Mouse (Mus musculus): Measurements from ENCODE around the gene Tssk6. TPM values are rescaled to one million over a fixed set of nuclear protein-coding genes. Genes with fewer than 3 reads are reported as not detected.
A peak's percentile ranks its signal among the peaks of the same experiment; 100 is the strongest.

The Tssk6 gene
- polyA plus RNA-seq, 1 experiment from 2014 or later = 2.3 TPM

DNA sequence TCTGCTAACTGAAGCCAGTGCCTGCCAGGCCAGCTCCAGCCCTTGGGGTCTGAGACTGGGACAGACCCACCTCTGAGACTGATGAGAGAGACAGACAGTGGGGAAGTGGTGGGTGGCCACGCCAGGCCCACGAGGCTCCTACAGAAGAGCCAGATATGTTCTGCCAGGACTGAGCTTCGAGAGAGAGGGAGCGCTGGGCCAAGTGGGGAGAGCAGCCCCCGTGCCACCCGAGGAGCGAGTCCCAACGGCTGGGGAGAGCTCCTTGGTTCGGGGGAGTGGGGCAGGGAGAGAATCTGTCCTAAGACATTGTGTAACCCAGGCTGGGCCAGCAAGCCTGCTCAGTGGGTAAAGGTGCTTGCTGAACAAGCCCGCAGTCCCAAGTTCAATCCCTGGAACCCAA, 25.0 kb upstream of the Tssk6 start:
- WGBS = 69% methylated on average over 10 of the region's 10 CpGs
- Histone ChIP-seq H3K9me3 (ENCODE audit: low read length) (no peaks in the 10 kb centered on the region), H3K27ac (ENCODE audit: low read length) (no peak overlapping the region), H3K4me1 (ENCODE audit: insufficient read depth, low read depth, low read length) (peaks cover 6% of the 10 kb centered on the region; the same call in 1 of the 2 replicates), H3K36me3 (ENCODE audit: insufficient read depth, low read length) (no peaks in the 10 kb centered on the region), H3K27me3 (replicated peaks; ENCODE audit: insufficient read depth, low read length) (peaks cover 24% of the 10 kb centered on the region), H3K4me3 (ENCODE audit: low read depth, low read length) (no peak overlapping the region), H3K9ac (replicated peaks; ENCODE audit: low read depth) (no peak overlapping the region), H3K4me2 (replicated peaks; ENCODE audit: low read depth, low read length) (no peak overlapping the region)
- DNase-seq (ENCODE audit: low spot score) (no peak), ATAC-seq (no peak)
- no peak for TF ChIP-seq EP300 (IDR thresholded peaks at IDR 0.05)
- no peak for TF ChIP-seq CTCF (IDR thresholded peaks at IDR 0.05)

DNA sequence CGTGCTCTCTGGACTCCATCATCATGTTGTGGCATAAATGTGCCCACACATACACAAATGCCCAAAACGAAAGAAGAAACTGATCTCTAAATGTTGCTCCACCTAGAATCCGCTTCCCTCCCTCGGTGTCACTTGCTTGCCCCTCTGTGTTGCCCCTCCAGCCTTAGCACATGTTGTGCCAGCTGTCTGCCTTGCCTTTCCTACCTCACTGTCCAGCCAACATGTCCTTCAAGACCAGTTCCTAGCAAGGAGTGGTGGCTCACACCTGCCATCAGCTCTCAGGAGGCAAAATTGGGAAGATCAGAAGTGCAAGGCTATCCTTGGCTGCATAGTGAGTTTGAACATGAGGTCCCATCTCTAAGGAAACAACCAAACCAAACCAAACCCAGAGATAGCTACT, 24.6 kb upstream of the Tssk6 start:
- peaks cover 6% of the 10 kb centered on the region; the same call in 1 of the 2 replicates for H3K4me1 ChIP-seq (ENCODE audit: insufficient read depth, low read depth, low read length)
- H3K27ac ChIP-seq (ENCODE audit: low read length) = no peak overlapping the region
- H3K9ac ChIP-seq (replicated peaks; ENCODE audit: low read depth) = no peak overlapping the region
- WGBS = 87% methylated on average over 4 of the region's 4 CpGs
- H3K9me3 ChIP-seq (ENCODE audit: low read length) = no peaks in the 10 kb centered on the region
- no peaks in the 10 kb centered on the region for H3K36me3 ChIP-seq (ENCODE audit: insufficient read depth, low read length)
- DNase-seq (ENCODE audit: low spot score) (no peak), ATAC-seq (no peak)
- H3K4me3 ChIP-seq (ENCODE audit: low read depth, low read length) = no peak overlapping the region
- peaks cover 29% of the 10 kb centered on the region for H3K27me3 ChIP-seq (replicated peaks; ENCODE audit: insufficient read depth, low read length)
- H3K4me2 ChIP-seq (replicated peaks; ENCODE audit: low read depth, low read length) = no peak overlapping the region
- TF ChIP-seq CTCF (IDR thresholded peaks at IDR 0.05) (no peak), EP300 (IDR thresholded peaks at IDR 0.05) (no peak)

DNA sequence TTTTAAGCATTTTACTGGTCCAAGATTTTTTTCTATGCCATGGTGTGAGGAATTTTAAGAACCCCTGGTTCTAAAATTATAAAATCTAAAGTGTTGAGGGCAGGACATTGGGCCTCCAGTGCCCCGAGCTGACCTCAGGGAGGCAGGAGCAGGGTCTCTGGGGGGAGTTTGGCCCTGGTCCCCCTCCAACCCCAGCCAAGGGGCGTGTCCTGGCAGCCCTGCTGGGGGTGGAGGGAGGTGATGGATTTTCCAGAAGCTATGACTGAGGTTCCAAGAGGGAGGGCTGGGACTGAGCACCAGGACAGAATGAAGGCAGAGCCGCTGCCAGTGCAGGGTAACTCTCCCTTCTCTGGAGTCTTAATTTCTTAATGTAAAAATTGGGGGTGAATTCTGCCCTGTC, 24.0 kb upstream of the Tssk6 start:
- ATAC-seq = no peak
- H3K4me1 ChIP-seq (ENCODE audit: insufficient read depth, low read depth, low read length) = peaks cover 6% of the 10 kb centered on the region; the same call in 1 of the 2 replicates
- H3K27ac ChIP-seq (ENCODE audit: low read length) = no peak overlapping the region
- no peak for DNase-seq (ENCODE audit: low spot score)
- no peaks in the 10 kb centered on the region for H3K36me3 ChIP-seq (ENCODE audit: insufficient read depth, low read length)
- H3K4me3 ChIP-seq (ENCODE audit: low read depth, low read length) = no peak overlapping the region
- 60% methylated on average over 3 of the region's 3 CpGs for WGBS
- no peaks in the 10 kb centered on the region for H3K9me3 ChIP-seq (ENCODE audit: low read length)
- no peak overlapping the region for H3K4me2 ChIP-seq (replicated peaks; ENCODE audit: low read depth, low read length)
- H3K27me3 ChIP-seq (replicated peaks; ENCODE audit: insufficient read depth, low read length) = peaks cover 35% of the 10 kb centered on the region
- H3K9ac ChIP-seq (replicated peaks; ENCODE audit: low read depth) = no peak overlapping the region
- no peak for TF ChIP-seq CTCF (IDR thresholded peaks at IDR 0.05)
- TF ChIP-seq EP300 (IDR thresholded peaks at IDR 0.05) = no peak

DNA sequence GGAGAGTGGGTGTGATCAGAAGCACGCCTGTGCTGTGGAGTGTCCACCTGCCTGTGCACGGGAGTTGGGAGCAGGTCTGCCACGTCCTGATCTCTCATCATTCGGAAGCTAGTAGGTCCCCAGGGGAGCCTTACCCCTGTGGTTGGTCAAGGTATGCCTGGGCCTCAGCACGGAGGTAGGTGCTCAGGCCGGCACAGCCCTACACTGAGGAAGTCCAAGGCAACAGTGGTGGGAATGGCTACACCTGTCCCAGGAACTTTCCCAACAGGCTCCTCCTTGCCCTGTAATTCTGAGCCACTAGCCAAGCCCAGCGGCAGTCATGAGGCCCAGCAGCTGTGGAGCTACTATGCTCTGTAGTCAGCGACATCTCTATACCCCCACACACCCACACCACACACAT, 22.3 kb upstream of the Tssk6 start:
- no peak for DNase-seq (ENCODE audit: low spot score)
- Histone ChIP-seq H3K9me3 (ENCODE audit: low read length) (no peaks in the 10 kb centered on the region), H3K4me3 (ENCODE audit: low read depth, low read length) (no peak overlapping the region), H3K9ac (replicated peaks; ENCODE audit: low read depth) (no peak overlapping the region), H3K36me3 (ENCODE audit: insufficient read depth, low read length) (no peaks in the 10 kb centered on the region), H3K27ac (ENCODE audit: low read length) (no peak overlapping the region), H3K4me1 (ENCODE audit: insufficient read depth, low read depth, low read length) (peaks cover 6% of the 10 kb centered on the region; the same call in 1 of the 2 replicates), H3K27me3 (replicated peaks; ENCODE audit: insufficient read depth, low read length) (peaks cover 52% of the 10 kb centered on the region), H3K4me2 (replicated peaks; ENCODE audit: low read depth, low read length) (no peak overlapping the region)
- ATAC-seq = no peak
- TF ChIP-seq CTCF (IDR thresholded peaks at IDR 0.05) (no peak), EP300 (IDR thresholded peaks at IDR 0.05) (no peak)
- WGBS = 63% methylated on average over 8 of the region's 8 CpGs

DNA sequence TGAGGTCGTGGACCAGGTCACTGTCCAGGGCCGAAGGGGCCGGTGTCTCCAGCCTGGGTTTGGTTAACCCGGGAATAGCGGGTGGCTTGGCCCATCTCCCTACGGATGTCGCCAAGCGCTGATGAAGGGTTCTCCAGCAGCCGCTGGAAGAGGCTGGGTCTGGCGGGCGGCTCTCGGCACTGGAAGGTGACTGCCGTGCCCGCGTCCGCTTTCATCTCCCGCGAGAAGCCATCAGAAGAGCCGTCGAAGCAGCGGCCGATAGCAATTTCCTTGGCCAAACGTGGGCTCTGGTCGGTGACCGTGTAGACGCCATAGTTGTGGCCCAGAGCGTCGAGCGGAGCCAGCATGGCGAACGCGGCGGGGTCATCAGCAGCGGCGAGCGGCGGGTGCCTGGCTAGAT, 21.1 kb upstream of the Tssk6 start:
- ATAC-seq (no peak), DNase-seq (ENCODE audit: low spot score) (no peak)
- WGBS = 9% methylated on average over 36 of the region's 37 CpGs
- no peak overlapping the region for H3K4me2 ChIP-seq (replicated peaks; ENCODE audit: low read depth, low read length)
- no peaks in the 10 kb centered on the region for H3K9me3 ChIP-seq (ENCODE audit: low read length)
- H3K9ac ChIP-seq (replicated peaks; ENCODE audit: low read depth) = no peak overlapping the region
- peaks cover 63% of the 10 kb centered on the region for H3K27me3 ChIP-seq (replicated peaks; ENCODE audit: insufficient read depth, low read length)
- no peaks in the 10 kb centered on the region for H3K36me3 ChIP-seq (ENCODE audit: insufficient read depth, low read length)
- TF ChIP-seq EP300 (IDR thresholded peaks at IDR 0.05) (no peak), CTCF (IDR thresholded peaks at IDR 0.05) (no peak)
- H3K27ac ChIP-seq (ENCODE audit: low read length) = no peak overlapping the region
- peaks cover 6% of the 10 kb centered on the region; the same call in 1 of the 2 replicates for H3K4me1 ChIP-seq (ENCODE audit: insufficient read depth, low read depth, low read length)
- peak overlapping the region; percentile 35; the same call in 1 of the 2 replicates for H3K4me3 ChIP-seq (ENCODE audit: low read depth, low read length)

DNA sequence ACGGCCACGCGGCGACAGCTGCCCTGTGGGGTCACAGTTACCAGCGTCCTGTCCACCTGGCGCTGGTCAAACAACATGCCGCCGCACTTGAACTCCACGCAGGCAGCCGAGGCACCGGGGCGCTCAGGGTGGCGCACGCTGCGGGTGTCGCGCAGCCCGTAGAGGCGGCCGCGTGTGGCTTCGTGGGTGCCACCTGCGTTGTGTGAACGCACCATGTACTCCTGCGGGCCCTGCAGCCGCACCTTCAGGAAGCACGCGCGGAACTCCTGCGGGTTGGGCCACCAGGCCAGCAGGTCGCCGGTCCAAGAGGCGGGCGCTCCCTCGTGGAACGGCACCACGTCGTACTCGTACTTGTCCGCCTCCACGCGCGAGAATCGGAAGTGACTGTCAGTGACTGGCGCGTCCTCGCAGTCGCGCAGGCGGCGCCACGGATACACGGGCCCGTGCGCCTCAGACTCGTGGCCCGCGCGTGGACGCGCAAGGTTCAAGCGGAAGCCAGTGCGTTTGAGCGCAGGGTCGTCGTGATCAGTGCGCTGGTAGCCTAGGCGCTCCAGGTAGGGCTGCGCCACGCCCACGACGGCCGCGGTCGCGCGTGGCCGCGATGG, 20.6 kb upstream of the Tssk6 start:
- Histone ChIP-seq H3K36me3 (ENCODE audit: insufficient read depth, low read length) (no peaks in the 10 kb centered on the region), H3K4me2 (replicated peaks; ENCODE audit: low read depth, low read length) (peak overlapping the region; percentile 54), H3K9me3 (ENCODE audit: low read length) (no peaks in the 10 kb centered on the region), H3K4me1 (ENCODE audit: insufficient read depth, low read depth, low read length) (peaks cover 6% of the 10 kb centered on the region; the same call in 1 of the 2 replicates), H3K9ac (replicated peaks; ENCODE audit: low read depth) (no peak overlapping the region), H3K4me3 (ENCODE audit: low read depth, low read length) (peak overlapping the region; percentile 35; the same call in 1 of the 2 replicates), H3K27me3 (replicated peaks; ENCODE audit: insufficient read depth, low read length) (peaks cover 68% of the 10 kb centered on the region), H3K27ac (ENCODE audit: low read length) (no peak overlapping the region)
- WGBS = 19% methylated on average over 79 of the region's 79 CpGs
- DNase-seq (ENCODE audit: low spot score) = no peak
- no peak; the same call in 1 of the 2 replicates for ATAC-seq
- TF ChIP-seq CTCF (IDR thresholded peaks at IDR 0.05) = no peak
- TF ChIP-seq EP300 (IDR thresholded peaks at IDR 0.05) = no peak

All from lung, postnatal 0 days (tissue).